Mouse (Mus musculus) intestine, postnatal 0 days (tissue): ENCODE measurements around the gene Cib3. TPM values are rescaled to one million over a fixed set of nuclear protein-coding genes. Genes with fewer than 3 reads are reported as not detected.

ENCODE experiments used
- ATAC-seq: fragments of 200-750 bp; cut with Nextera tagmentation; 2 replicates; pipeline ENCODE4 v1.8.0; 2017; ENCODE audit warnings: mild to moderate bottlenecking, moderate TSS enrichment, moderate library complexity
- H3K27ac ChIP-seq: fragments of 300-500 bp; sonication (generic); 2 replicates; pipeline ENCODE4 v1.5.1; 2014; ENCODE audit warnings: mild to moderate bottlenecking, low read depth, low read length, moderate library complexity
- H3K27me3 ChIP-seq: fragments of 300-500 bp; sonication (generic); replicated peaks from 2 replicates; pipeline ENCODE4 v1.6.1; 2014; ENCODE audit warnings: low read length, mixed read lengths; ENCODE audit not compliant: control insufficient read depth, insufficient read depth
- H3K36me3 ChIP-seq: fragments of 300-500 bp; sonication (generic); 2 replicates; pipeline ENCODE4 v1.6.1; 2014; ENCODE audit warnings: mild to moderate bottlenecking, moderate library complexity; ENCODE audit not compliant: control insufficient read depth, insufficient read depth
- H3K4me1 ChIP-seq: fragments of 300-500 bp; sonication (generic); replicated peaks from 2 replicates; pipeline ENCODE4 v1.6.1; 2014; ENCODE audit warnings: antibody characterized with exemption, low read length, mixed read lengths; ENCODE audit not compliant: control insufficient read depth, insufficient read depth
- H3K4me2 ChIP-seq: fragments of 300-500 bp; sonication (generic); replicated peaks from 2 replicates; pipeline ENCODE4 v1.6.1; 2014; ENCODE audit warnings: low read depth, mild to moderate bottlenecking, moderate library complexity
- H3K4me3 ChIP-seq: fragments of 300-500 bp; sonication (generic); 2 replicates; pipeline ENCODE4 v1.5.1; 2014; ENCODE audit warnings: low read depth, low read length
- H3K9ac ChIP-seq: fragments of 300-500 bp; sonication (generic); 2 replicates; pipeline ENCODE4 v1.6.1; 2014; ENCODE audit warnings: mild to moderate bottlenecking, low read depth, low read length
- H3K9me3 ChIP-seq: fragments of 300-500 bp; sonication (generic); 2 replicates; pipeline ENCODE4 v1.6.1; 2016; ENCODE audit warnings: mixed run types; ENCODE audit not compliant: control insufficient read depth
- CTCF ChIP-seq: sonication (generic); IDR thresholded peaks from 2 replicates; pipeline ENCODE4 v1.5.1; 2016; ENCODE audit warnings: low read depth, mild to moderate bottlenecking, control low read depth, antibody characterized with exemption, moderate library complexity
- WGBS: fragments of 180-500 bp; shearing (Covaris S2); extraction: QIAGEN DNeasy Blood & Tissue Kit; methylation state at CpG from one replicate; pipeline ENCODE4 v1.1.7; 2014; 5-methylcytosine and 5-hydroxymethylcytosine counted together
- polyA plus RNA-seq: library from polyadenylated mRNA; unstranded; fragments of >200 nt; fragmentation: Nextera tagmentation; extraction: Ambion mirVana; gene quantifications from 2 replicates; pipeline ENCODE4 v1.2.1, GENCODE M21; 2015

Gene Cib3
- polyA plus RNA-seq, 1 experiment from 2014 or later = 0.16 TPM

GRCm38 (mm10) chr8:72169681-72170249, 42.9 kb downstream of the Cib3 start:
- ATAC-seq = peak; percentile 95
- Histone ChIP-seq H3K36me3 (peaks cover 65% of the 10 kb centered on the region), H3K4me2 (no peak overlapping the region), H3K4me3 (no peak overlapping the region), H3K9me3 (no peaks in the 10 kb centered on the region), H3K27ac (peak overlapping the region; percentile 70), H3K9ac (no peak overlapping the region), H3K4me1 (no peaks in the 10 kb centered on the region; the same call in 1 of the 2 replicates), H3K27me3 (no peaks in the 10 kb centered on the region)
- no peak for TF ChIP-seq CTCF
- 47% methylated on average over 3 of the region's 3 CpGs for WGBS

GRCm38 (mm10) chr8:72169098-72169668, 43.5 kb downstream of the Cib3 start:
- WGBS = 75% methylated on average over 3 of the region's 3 CpGs
- no peaks in the 10 kb centered on the region for H3K9me3 ChIP-seq
- H3K4me3 ChIP-seq = no peak overlapping the region
- no peak overlapping the region for H3K4me2 ChIP-seq
- no peaks in the 10 kb centered on the region for H3K27me3 ChIP-seq
- TF ChIP-seq CTCF = no peak
- H3K27ac ChIP-seq = peak overlapping the region; percentile 70
- H3K4me1 ChIP-seq = no peaks in the 10 kb centered on the region; the same call in 1 of the 2 replicates
- ATAC-seq = no peak
- peaks cover 59% of the 10 kb centered on the region for H3K36me3 ChIP-seq
- no peak overlapping the region for H3K9ac ChIP-seq

DNA sequence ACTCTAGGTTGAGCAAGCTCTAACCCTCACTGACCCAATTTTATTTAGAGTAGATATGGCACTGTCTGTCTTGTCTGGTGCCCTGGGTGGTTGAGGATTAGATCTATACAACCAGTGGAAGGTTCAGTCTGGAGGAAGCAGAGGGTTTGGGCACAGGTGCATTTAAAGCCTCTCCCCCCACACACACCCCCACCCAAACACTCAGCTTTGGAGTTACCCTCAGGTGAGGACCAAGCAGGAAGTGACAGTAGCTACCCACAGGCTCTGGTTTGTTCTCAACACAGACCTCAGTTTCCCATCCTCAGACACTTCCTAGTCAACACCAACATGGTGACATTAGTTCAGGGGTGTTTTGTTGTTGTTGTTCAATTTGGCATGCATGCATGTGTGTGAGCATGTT, 49.8 kb downstream of the Cib3 start:
- H3K36me3 ChIP-seq = no peaks in the 10 kb centered on the region
- no peak for ATAC-seq
- H3K4me3 ChIP-seq = no peak overlapping the region
- TF ChIP-seq CTCF = no peak
- no peaks in the 10 kb centered on the region for H3K27me3 ChIP-seq
- no peak overlapping the region for H3K27ac ChIP-seq
- H3K4me2 ChIP-seq = peak overlapping the region; percentile 84
- peaks cover 8% of the 10 kb centered on the region for H3K4me1 ChIP-seq
- H3K9me3 ChIP-seq = no peaks in the 10 kb centered on the region
- H3K9ac ChIP-seq = no peak overlapping the region

GRCm38 (mm10) chr8:72160707-72161697, 51.6 kb downstream of the Cib3 start, which contains the start of gene Rab8a:
Gene Rab8a, plus strand, starts transcription at chr8:72161200.
- ATAC-seq = peak; percentile 99
- WGBS = under 1% methylated on average over 82 of the region's 82 CpGs

GRCm38 (mm10) chr8:72160007-72160406, 52.6 kb downstream of the Cib3 start:
- 67% methylated on average over 3 of the region's 3 CpGs for WGBS
- no peaks in the 10 kb centered on the region for H3K36me3 ChIP-seq
- no peak overlapping the region for H3K9ac ChIP-seq
- peak overlapping the region; percentile 37 for H3K4me3 ChIP-seq
- H3K9me3 ChIP-seq = no peaks in the 10 kb centered on the region
- H3K4me1 ChIP-seq = peaks cover 8% of the 10 kb centered on the region
- no peak for ATAC-seq
- no peaks in the 10 kb centered on the region for H3K27me3 ChIP-seq
- TF ChIP-seq CTCF = peak; percentile 33; the same call in 1 of the 2 replicates
- peak overlapping the region; percentile 68 for H3K4me2 ChIP-seq
- H3K27ac ChIP-seq = peak overlapping the region; percentile 66; the same call in 1 of the 2 replicates

More at GRCm38 (mm10) chr8:72160707-72161697, 51.6 kb downstream of the Cib3 start, which contains the start of gene Rab8a:
- Histone ChIP-seq H3K4me3 (peak within 1 kb of the TSS; percentile 93), H3K9ac (peak within 1 kb of the TSS; percentile 90), H3K27ac (peak within 1 kb of the TSS; percentile 93), H3K4me2 (peak within 1 kb of the TSS; percentile 84), H3K4me1 (peaks cover 8% of the 10 kb centered on the region), H3K9me3 (no peaks in the 10 kb centered on the region), H3K27me3 (no peaks in the 10 kb centered on the region), H3K36me3 (no peaks in the 10 kb centered on the region)
- peak; percentile 5 for TF ChIP-seq CTCF

DNA sequence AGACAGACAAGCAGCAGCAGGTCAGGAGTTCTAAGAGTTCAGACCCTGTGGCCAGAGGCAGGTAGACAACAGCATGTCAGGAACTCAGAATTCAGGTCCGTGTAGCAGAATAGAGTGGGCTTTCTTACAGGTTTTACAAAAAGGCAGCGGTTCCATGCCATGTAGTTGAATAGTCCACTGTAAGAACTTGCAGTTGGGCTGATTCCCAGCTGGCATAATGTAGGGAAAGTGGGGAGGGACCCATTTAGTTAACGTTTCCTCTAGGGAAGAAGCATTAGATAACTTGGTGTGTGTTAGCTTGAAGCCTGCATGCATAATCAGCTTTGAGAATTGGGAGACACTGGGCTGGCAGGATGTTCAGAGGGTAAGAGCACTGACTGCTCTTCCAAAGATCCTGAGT, 53.9 kb downstream of the Cib3 start:
- no peak overlapping the region for H3K4me3 ChIP-seq
- no peaks in the 10 kb centered on the region for H3K27me3 ChIP-seq
- no peak overlapping the region for H3K9ac ChIP-seq
- ATAC-seq = no peak
- H3K36me3 ChIP-seq = no peaks in the 10 kb centered on the region
- no peaks in the 10 kb centered on the region for H3K9me3 ChIP-seq
- no peak overlapping the region for H3K27ac ChIP-seq
- no peak for TF ChIP-seq CTCF
- H3K4me2 ChIP-seq = no peak overlapping the region
- WGBS = 79% methylated on average over 3 of the region's 3 CpGs
- H3K4me1 ChIP-seq = peaks cover 8% of the 10 kb centered on the region
